Mouse (Mus musculus) adrenal gland, postnatal 36 days (tissue): ENCODE measurements around the gene Serinc1. TPM values are rescaled to one million over a fixed set of nuclear protein-coding genes. Genes with fewer than 3 reads are reported as not detected.
"Not testable (repeated sequence)": the region's sequence is repeated elsewhere in the genome, so short reads cannot be mapped to it uniquely, and the experiment has no call there.

Source experiments
- DNase-seq, 2 experiments: peaks; one replicate each; pipeline ENCODE4 v3.0.0; 2021; ENCODE audit warnings: mixed read lengths in 1 of 2
- long read RNA-seq, 2 experiments: library from polyadenylated mRNA; stranded (forward); transcript quantifications; one replicate each; pipeline ENCODE4 v2.0.0; 2021; ENCODE audit warnings: borderline sequencing depth in 2 of 2
- total RNA-seq, 2 experiments: library from RNA; stranded (reverse); gene quantifications; 2 replicates each; pipeline ENCODE4 v1.2.3; 2021

The Serinc1 gene
- 100 to 1,000 TPM; 308 to 387 TPM for total RNA-seq
- long read RNA-seq, experiment 1, transcript Serinc1-201 (9 exons, 2,880 nt) = major isoform, 393 of 441 reads
- long read RNA-seq, experiment 1, partial matches to known transcripts = 31 of 441 reads
- long read RNA-seq, experiment 1, other reads (novel, unspliced or antisense) = 15 of 441 reads
- long read RNA-seq, experiment 2, transcript Serinc1-201 (9 exons, 2,880 nt) = major isoform, 52 of 60 reads
- long read RNA-seq, experiment 2, partial matches to known transcripts = 4 of 60 reads
- long read RNA-seq, experiment 2, other reads (novel, unspliced or antisense) = 3 of 60 reads

DNA sequence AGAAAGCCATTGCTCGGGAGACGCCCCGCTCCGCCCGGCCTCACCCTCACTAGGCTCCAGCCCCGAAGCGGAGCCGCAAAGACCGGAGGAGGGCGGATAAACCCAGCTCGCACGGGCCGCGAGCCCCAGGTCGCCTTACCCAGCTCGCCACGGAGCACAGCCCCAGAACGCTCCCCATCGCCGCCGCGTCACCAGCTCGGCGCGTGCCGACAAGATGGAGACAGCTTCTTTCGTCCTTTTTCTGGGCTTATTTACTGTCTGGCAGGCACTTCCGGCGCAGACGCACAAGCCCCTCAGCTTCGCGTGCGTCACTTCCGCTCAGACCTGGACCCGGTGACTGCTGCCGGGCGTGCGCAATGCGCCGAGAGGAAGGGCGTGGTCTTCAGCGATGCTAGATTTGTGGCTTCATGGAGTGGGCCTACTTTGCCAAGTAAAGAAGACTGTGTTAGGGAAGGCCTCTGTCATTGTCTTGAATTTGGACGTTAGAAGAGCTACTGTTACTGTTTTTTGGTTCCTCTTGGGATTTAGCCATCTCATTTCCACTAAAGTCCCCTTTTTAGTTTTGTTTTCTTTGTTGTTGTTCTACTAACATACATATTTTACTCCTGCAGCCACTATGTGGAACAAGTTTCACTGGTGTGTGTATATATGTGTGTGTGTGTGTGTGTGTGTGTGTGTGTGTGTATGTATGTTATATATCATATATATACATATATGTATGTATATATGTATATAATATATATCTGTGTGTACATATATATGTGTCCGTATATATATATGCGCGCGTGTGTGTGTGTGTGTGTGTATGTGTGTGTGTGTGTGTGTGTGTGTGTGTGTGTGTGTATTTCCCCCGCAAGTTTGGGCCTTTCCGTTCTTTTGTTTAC, at the start of gene Serinc1:
Serinc1 (minus strand) TSS at position 313 of the 884 bp plus-strand sequence.
- DNase-seq = peak; percentile 94 to 95

DNA sequence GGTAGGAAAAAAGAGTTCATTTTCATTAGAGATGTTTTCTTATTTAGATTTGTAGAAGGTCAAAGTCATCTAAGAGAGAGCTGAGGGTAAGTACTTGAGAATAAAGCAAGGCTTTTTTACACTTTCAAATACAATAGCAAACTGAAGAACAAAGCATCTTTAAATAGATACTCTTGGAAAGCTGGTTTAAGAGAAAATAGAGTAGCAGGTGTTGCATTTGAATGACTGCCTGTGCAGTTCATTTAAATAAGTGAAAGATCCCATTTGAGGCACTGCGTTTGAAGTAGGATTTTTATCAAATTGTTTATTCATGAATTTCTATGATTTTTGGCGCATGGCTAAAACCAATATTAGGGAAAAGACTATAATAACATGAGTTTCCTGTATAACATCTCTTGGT, 44.4 kb upstream of the Serinc1 start:
- no peak for DNase-seq

- DNase-seq = no peak
These were observed 39.8 kb upstream of the Serinc1 start for GRCm38 (mm10) chr10:57572130-57572529.

- peak; percentile 65 to 72 for DNase-seq
These were observed 38.9 kb upstream of the Serinc1 start for GRCm38 (mm10) chr10:57571211-57571730.

DNA sequence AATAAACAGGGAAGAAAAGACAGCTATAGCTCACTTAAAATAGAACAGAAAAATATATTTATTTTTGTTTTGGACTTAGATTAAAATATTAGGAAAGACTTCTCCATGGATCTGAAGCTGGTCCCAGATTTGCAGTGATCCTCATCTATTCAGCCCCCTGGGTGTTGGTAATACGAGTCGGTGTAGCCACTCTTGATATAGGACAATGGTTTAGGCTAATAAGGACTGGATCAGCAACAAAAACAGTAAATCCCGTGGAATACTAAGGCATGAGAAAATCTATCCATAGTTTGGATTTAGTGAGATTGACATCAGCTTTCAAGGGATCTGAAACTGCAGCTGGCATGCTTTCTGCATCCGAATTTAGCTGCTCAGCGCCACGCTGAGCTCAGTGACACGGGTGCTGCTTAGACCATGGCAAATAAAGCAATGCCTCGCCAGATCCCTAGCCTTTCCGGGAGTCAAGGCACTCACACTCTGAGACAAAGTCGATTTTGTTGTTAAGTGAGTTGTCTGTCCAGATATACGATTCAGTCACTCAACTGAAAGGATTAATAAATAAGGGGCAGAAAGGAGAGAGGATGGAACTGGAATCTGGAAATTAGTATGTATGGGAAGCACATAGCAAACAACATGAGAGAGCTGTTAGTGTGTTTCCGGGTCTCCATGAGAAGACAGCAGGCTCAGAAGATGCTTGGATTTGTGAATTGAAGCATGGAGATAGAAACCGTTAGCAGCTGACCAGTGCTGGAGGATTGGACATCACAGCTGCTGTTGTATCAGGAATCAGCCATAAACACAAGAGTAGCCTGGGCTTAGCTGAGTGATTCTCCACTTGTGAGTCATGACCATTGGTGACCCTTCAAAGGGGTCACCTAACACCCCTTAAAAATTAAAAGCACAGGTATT, 36.9 kb upstream of the Serinc1 start:
- DNase-seq = no peak

- no peak for DNase-seq
These were observed 33.9 kb upstream of the Serinc1 start for GRCm38 (mm10) chr10:57566221-57566620.

DNA sequence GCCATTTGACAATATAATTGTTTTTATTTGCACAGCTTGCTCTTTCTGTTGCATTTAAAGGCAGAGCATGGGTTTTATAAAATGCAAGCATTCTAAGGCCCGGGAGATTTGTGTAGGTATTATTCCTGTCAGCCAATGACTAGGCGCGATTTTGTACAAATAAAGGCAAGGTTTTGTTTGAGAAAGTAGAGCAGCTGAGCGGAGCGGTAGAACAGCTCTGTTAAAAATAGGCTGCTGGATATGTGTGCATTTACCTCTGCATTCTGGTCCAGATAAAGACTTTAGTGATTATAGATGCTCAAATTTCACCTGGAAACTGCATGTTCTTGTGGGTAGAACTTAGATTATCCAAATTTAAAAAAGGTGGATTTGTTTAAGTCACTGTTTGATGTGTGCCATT, 25.3 kb upstream of the Serinc1 start:
- DNase-seq = no peak

GRCm38 (mm10) chr10:57553719-57554118, 21.4 kb upstream of the Serinc1 start:
- no peak for DNase-seq

DNA sequence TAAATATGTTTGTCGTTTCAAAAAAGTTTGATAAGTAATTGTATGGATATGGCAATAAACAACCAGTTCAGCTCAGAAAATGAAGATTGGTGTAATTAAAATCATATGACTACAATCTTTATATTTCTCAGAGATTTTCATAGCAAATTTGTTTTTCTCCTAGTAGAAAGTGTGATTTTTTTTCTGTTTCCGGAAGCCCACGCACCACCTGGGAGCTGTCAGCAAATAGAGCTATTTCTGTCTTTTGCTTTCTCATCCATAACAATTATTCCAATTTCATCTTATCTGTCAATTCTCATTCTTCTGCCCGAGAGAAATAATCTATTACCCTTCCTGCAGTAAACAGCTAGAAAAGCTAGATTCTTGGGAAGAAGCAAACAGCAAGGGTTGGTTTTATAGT, 17.3 kb upstream of the Serinc1 start:
- DNase-seq = no peak

GRCm38 (mm10) chr10:57543890-57544289, 11.6 kb upstream of the Serinc1 start:
- not testable (repeated sequence) for DNase-seq

- no peak for DNase-seq
These were observed 613 bp downstream of the Serinc1 start for GRCm38 (mm10) chr10:57531616-57532217.

DNA sequence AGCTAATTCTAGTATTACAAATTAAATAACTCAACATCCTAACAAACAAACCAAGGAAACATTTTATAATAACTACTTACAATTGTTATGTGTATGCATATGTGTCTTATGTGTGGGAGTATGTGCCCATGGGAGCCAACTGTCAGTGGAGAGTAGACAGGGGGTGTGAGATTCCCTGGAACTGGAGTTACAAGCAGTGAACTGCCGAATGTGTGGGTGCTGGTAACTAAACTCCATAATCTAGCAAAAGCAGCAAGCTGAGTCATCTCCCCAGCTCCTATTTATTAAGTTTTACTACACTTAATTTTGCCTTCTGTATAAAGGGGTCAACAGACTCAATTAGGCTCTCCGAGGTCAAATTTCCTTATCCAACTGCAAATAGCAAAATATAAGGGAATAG, 1.3 kb downstream of the Serinc1 start:
- DNase-seq = peak in 1 of 2 experiments; percentile 4

DNA sequence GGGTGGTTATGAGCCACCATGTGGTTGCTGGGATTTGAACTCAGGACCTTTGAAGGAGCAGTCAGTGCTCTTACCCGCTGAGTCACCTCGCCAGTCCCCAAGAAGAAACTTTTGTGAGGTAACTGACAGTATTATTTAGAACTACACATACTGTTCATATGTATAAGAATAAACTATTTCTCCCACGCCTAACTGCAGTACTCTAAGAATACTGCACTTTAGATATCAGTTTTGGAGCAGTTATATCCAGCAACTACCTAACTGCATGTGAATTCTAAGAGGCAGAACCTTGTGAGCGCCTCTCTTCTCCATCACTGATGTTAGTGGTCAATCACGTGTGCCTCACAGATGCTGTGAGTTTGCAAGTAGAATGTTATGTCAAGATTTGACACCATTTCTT, 5.9 kb downstream of the Serinc1 start:
- DNase-seq = no peak

DNA sequence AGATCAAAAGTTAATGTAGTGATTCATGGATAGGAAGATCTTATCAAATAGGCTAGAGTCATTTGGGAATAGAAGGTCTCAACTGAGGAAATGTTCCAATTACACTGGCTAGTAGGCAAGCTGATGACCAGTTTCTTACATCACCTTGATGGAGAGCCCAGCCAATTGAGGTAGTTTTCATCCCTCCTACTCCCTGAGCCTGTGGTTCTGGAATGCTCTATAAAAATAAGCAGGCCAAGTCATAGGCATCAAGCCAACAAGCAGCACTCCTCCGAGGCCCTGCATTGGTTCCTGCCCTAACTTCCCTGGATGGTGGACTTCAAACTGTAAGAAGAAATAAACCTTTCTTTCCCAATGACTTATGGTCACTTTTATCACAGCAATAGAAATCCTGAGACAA, 17.1 kb downstream of the Serinc1 start:
- peak in 1 of 2 experiments; percentile 9 for DNase-seq

- DNase-seq = no peak
These were observed 17.7 kb downstream of the Serinc1 start for GRCm38 (mm10) chr10:57514616-57515015.

DNA sequence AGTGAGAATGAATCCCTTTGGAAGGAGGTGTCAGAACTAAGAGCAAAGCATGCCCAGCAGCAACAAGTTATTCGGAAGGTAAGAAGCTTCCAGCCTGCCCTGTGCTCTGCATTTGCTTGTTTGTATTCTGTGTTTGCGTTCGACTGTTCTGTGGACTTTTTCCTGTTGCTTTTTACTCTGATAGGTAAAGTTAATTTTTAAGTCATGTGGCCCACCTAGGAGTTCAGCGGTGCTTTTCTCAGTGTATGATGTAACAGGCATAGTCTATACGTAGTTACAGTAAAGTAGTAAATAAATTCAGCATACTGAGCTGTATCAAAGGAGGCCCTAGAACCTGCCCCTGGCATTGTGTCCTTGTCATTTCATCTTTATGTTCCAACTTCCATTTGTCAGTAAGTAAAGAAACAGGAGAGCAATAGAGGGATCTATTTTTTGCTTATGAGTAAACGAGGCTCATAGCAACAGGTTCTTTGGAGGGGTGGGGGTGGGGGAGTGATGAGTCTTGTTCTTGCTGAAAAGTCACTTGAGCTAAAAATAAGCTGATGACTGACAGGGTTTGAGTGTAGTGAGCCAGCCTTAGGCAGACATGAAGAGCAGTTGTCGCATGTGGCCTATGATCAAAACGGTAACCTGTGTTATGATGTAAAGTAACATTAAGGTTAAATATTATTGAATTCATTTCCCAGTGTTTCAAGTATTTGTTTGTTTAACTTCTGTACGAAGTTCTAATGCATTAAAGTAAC, 32.7 kb downstream of the Serinc1 start:
- DNase-seq = no peak

- no peak for DNase-seq
These were observed 40.3 kb downstream of the Serinc1 start for GRCm38 (mm10) chr10:57492050-57492449.

GRCm38 (mm10) chr10:57488591-57488990, 43.7 kb downstream of the Serinc1 start:
- DNase-seq = no peak

GRCm38 (mm10) chr10:57487201-57487600, 45.1 kb downstream of the Serinc1 start:
- peak in 1 of 2 experiments; percentile 4 for DNase-seq

DNA sequence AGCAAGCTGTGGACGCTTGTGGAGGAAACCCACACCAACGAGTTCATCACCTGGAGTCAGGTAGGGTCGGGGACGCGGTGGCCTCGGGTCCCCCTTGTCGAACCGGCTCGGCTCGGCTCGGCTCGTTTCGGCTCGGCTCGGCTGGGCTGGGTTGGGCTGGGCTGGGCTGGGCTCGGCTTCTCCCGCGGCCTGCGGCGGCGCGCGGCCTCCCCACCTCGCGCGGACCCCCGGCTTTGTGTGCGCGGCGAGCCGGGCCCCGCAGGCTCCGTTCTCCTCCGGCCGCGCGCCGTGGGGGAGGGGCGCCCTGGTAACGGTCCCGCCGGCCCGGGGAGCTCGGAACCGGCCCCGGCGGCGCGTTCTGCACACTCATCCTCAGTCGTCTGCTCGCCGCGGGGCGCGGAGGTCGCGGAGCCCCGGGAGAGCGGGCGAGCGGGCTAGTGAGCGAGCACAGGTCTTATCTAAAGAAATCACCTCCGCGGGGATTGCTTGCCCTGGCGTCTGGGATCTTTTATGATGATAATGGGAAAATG, 45.7 kb downstream of the Serinc1 start:
- peak; percentile 80 to 85 for DNase-seq
